Mouse (Mus musculus) E14TG2a.4 (cell line): ENCODE results near the gene Akr1c19.
"Not testable (repeated sequence)": the region's sequence is repeated elsewhere in the genome, so short reads cannot be mapped to it uniquely, and the experiment has no call there.

Source experiments
- H3K27me3 ChIP-seq: 2 replicates; pipeline ENCODE4 v1.6.1; 2014; ENCODE audit warnings: low read length, control low read depth; ENCODE audit not compliant: insufficient read depth
- H3K36me3 ChIP-seq: 2 replicates; pipeline ENCODE4 v1.6.1; 2014; ENCODE audit warnings: low read length, control low read depth; ENCODE audit not compliant: insufficient read depth
- H3K4me1 ChIP-seq: replicated peaks from 2 replicates; pipeline ENCODE4 v1.6.1; 2014; ENCODE audit warnings: low read depth, low read length, control low read depth
- H3K4me3 ChIP-seq: replicated peaks from 2 replicates; pipeline ENCODE4 v1.5.1; 2014; ENCODE audit warnings: mild to moderate bottlenecking, low read length
- H3K9me3 ChIP-seq: 2 replicates; pipeline ENCODE4 v1.6.1; 2014; ENCODE audit warnings: low read length, control low read depth
- CTCF ChIP-seq: conservative IDR thresholded peaks from 2 replicates; pipeline ENCODE4 v1.5.1; 2014; ENCODE audit warnings: low read length
- NANOG ChIP-seq: IDR thresholded peaks from 2 replicates; pipeline ENCODE4 v1.6.1; 2014; ENCODE audit warnings: borderline replicate concordance, low read length, mixed read lengths
- POU5F1 ChIP-seq: IDR thresholded peaks from 2 replicates; pipeline ENCODE4 v1.6.1; 2014; ENCODE audit warnings: low read length, borderline replicate concordance

Akr1c19 gene

GRCm38 (mm10) chr13:4211560-4212299, 16.8 kb upstream of the Akr1c19 start:
- no peaks in the 10 kb centered on the region for H3K36me3 ChIP-seq
- TF ChIP-seq CTCF, result no peak
- no peak for TF ChIP-seq NANOG
- no peak for TF ChIP-seq POU5F1
- H3K4me3 ChIP-seq, result 0 out of 2 replicates have a peak overlapping the region, but pooled peaks have one; percentile 17

GRCm38 (mm10) chr13:4212309-4212708, 16.2 kb upstream of the Akr1c19 start:
- H3K4me1 ChIP-seq, result peaks cover 27% of the 10 kb centered on the region
- H3K9me3 ChIP-seq, result peaks cover 20% of the 10 kb centered on the region
- no peaks in the 10 kb centered on the region for H3K27me3 ChIP-seq
- H3K36me3 ChIP-seq, result no peaks in the 10 kb centered on the region
- peak; percentile 86 for TF ChIP-seq NANOG
- TF ChIP-seq CTCF, result no peak
- 0 out of 2 replicates have a peak overlapping the region, but pooled peaks have one; percentile 17 for H3K4me3 ChIP-seq

More at GRCm38 (mm10) chr13:4211560-4212299, 16.8 kb upstream of the Akr1c19 start:
- H3K27me3 ChIP-seq, result no peaks in the 10 kb centered on the region
- H3K4me1 ChIP-seq, result peaks cover 27% of the 10 kb centered on the region
- H3K9me3 ChIP-seq, result peaks cover 14% of the 10 kb centered on the region

GRCm38 (mm10) chr13:4215496-4215895, 13.0 kb upstream of the Akr1c19 start:
- not testable (repeated sequence) for H3K36me3 ChIP-seq, H3K27me3 ChIP-seq, H3K4me3 ChIP-seq
- peak; percentile 79 for TF ChIP-seq NANOG
- peaks cover 27% of the 10 kb centered on the region for H3K4me1 ChIP-seq
- peaks cover 26% of the 10 kb centered on the region for H3K9me3 ChIP-seq

GRCm38 (mm10) chr13:4230841-4231623, 2.5 kb downstream of the Akr1c19 start:
- Histone ChIP-seq H3K4me1 (no peaks in the 10 kb centered on the region), H3K36me3 (no peaks in the 10 kb centered on the region), H3K27me3 (no peaks in the 10 kb centered on the region), H3K9me3 (no peaks in the 10 kb centered on the region), H3K4me3 (no peak overlapping the region)
- TF ChIP-seq NANOG (no peak), CTCF (no peak), POU5F1 (no peak)

GRCm38 (mm10) chr13:4233135-4233534, 4.6 kb downstream of the Akr1c19 start:
- H3K36me3 ChIP-seq, result no peaks in the 10 kb centered on the region
- H3K4me1 ChIP-seq, result no peaks in the 10 kb centered on the region
- no peaks in the 10 kb centered on the region for H3K9me3 ChIP-seq
- H3K27me3 ChIP-seq, result no peaks in the 10 kb centered on the region
- no peak overlapping the region for H3K4me3 ChIP-seq
- TF ChIP-seq NANOG (no peak), CTCF (no peak), POU5F1 (no peak)

- no peaks in the 10 kb centered on the region for H3K9me3 ChIP-seq
- H3K36me3 ChIP-seq, result no peaks in the 10 kb centered on the region
- H3K4me1 ChIP-seq, result no peaks in the 10 kb centered on the region
- no peaks in the 10 kb centered on the region for H3K27me3 ChIP-seq
- no peak for TF ChIP-seq NANOG
- no peak for TF ChIP-seq CTCF
- TF ChIP-seq POU5F1, result no peak
- no peak overlapping the region for H3K4me3 ChIP-seq
Measured at GRCm38 (mm10) chr13:4233536-4234172, 5.2 kb downstream of the Akr1c19 start.

GRCm38 (mm10) chr13:4244861-4245559, 16.5 kb downstream of the Akr1c19 start:
- no peaks in the 10 kb centered on the region for H3K27me3 ChIP-seq
- TF ChIP-seq POU5F1 (no peak), CTCF (no peak), NANOG (no peak)
- H3K36me3 ChIP-seq, result no peaks in the 10 kb centered on the region
- no peak overlapping the region for H3K4me3 ChIP-seq
- H3K9me3 ChIP-seq, result no peaks in the 10 kb centered on the region
- H3K4me1 ChIP-seq, result peaks cover 31% of the 10 kb centered on the region

- Histone ChIP-seq H3K9me3 (no peaks in the 10 kb centered on the region), H3K4me1 (peaks cover 35% of the 10 kb centered on the region), H3K36me3 (no peaks in the 10 kb centered on the region), H3K27me3 (peaks cover 4% of the 10 kb centered on the region; the same call in 1 of the 2 replicates), H3K4me3 (peak overlapping the region; percentile 29; the same call in 1 of the 2 replicates)
- no peak for TF ChIP-seq CTCF
Measured at GRCm38 (mm10) chr13:4249347-4249746, 20.8 kb downstream of the Akr1c19 start.

- H3K27me3 ChIP-seq, H3K4me1 ChIP-seq, H3K36me3 ChIP-seq, H3K9me3 ChIP-seq, H3K4me3 ChIP-seq: not testable (repeated sequence)
Measured at GRCm38 (mm10) chr13:4256894-4257293, 28.4 kb downstream of the Akr1c19 start.
